In genomic region chr3:87152111-87152738, GRCm38 (mm10) we compare ENCODE assay signal across 10 mouse cellular contexts. TPM values are rescaled to one million over a fixed set of nuclear protein-coding genes. Genes with fewer than 3 reads are reported as not detected.
DNase-seq lines count a peak whose midpoint lies in the region; ATAC-seq and TF ChIP-seq lines count a peak whose summit lies in the region.
"Had no signal": no experiment of that assay in that cellular context is flagged by ENCODE, and none has a peak within 500 bp of the region (broad histone marks: within the 10 kb centered on the region; RNA-seq: fewer than 3 reads in every experiment).

No protein-coding gene starts in this region.

- H3K4me1 ChIP-seq in midbrain, embryonic 10.5 days: peaks cover 77% of the 10 kb centered on the region
- peaks cover 37% of the 10 kb centered on the region for H3K4me1 ChIP-seq in midbrain, postnatal 0 days (ENCODE audit: insufficient read depth, low read length)
- peaks cover 69% of the 10 kb centered on the region for H3K4me1 ChIP-seq in intestine, embryonic 14.5 days (replicated peaks; ENCODE audit: control insufficient read depth, insufficient read depth, low read length)
- H3K4me1 ChIP-seq in stomach, postnatal 0 days (replicated peaks; ENCODE audit: control insufficient read depth, insufficient read depth): peaks cover 10% of the 10 kb centered on the region

- intact Hi-C loops in gastrocnemius, adult 2 months (cut with DNase I): no loop called here

- WGBS in midbrain, embryonic 10.5 days: 85% methylated on average over 4 of the region's 4 CpGs
- WGBS in midbrain, postnatal 0 days: 81% methylated on average over 4 of the region's 4 CpGs
- WGBS in intestine, embryonic 14.5 days: 70% methylated on average over 4 of the region's 4 CpGs
- WGBS in stomach, postnatal 0 days: 72% methylated on average over 4 of the region's 4 CpGs

- peaks cover 32% of the 10 kb centered on the region for H3K36me3 ChIP-seq in midbrain, embryonic 10.5 days
- no peaks in the 10 kb centered on the region for H3K36me3 ChIP-seq in midbrain, postnatal 0 days (ENCODE audit: insufficient read depth, low read length)
- peaks cover 4% of the 10 kb centered on the region; the same call in 1 of the 2 replicates for H3K36me3 ChIP-seq in intestine, embryonic 14.5 days (ENCODE audit: control insufficient read depth, insufficient read depth, low read length)
- H3K36me3 ChIP-seq in stomach, postnatal 0 days (ENCODE audit: control insufficient read depth, insufficient read depth, low read length): no peaks in the 10 kb centered on the region

- no peak overlapping the region for H3K4me2 ChIP-seq in midbrain, postnatal 0 days (ENCODE audit: low read depth, low read length, poor library complexity, severe bottlenecking)
- no peak overlapping the region for H3K4me2 ChIP-seq in intestine, embryonic 14.5 days (ENCODE audit: low read length)
- no peak overlapping the region for H3K4me2 ChIP-seq in stomach, postnatal 0 days (replicated peaks; ENCODE audit: low read depth)

- no peaks in the 10 kb centered on the region for H3K9me3 ChIP-seq in midbrain, embryonic 10.5 days (replicated peaks)
- no peaks in the 10 kb centered on the region for H3K9me3 ChIP-seq in midbrain, postnatal 0 days (ENCODE audit: low read length)
- no peaks in the 10 kb centered on the region for H3K9me3 ChIP-seq in intestine, embryonic 14.5 days (ENCODE audit: control insufficient read depth, low read length)
- H3K9me3 ChIP-seq in stomach, postnatal 0 days (ENCODE audit: control insufficient read depth, low read length): no peaks in the 10 kb centered on the region

- H3K27ac ChIP-seq in gastrocnemius, adult 2 months: peak overlapping the region; percentile 86
- H3K27ac ChIP-seq in midbrain, embryonic 10.5 days (replicated peaks): peak overlapping the region; percentile 62
- H3K27ac ChIP-seq in midbrain, postnatal 0 days (ENCODE audit: low read depth, low read length): no peak overlapping the region
- H3K27ac ChIP-seq in intestine, embryonic 14.5 days (ENCODE audit: low read depth): peak overlapping the region; percentile 99
- peak overlapping the region; percentile 94 for H3K27ac ChIP-seq in stomach, postnatal 0 days (replicated peaks)

- H3K4me3 ChIP-seq in gastrocnemius, adult 2 months: no peak overlapping the region
- no peak overlapping the region for H3K4me3 ChIP-seq in midbrain, embryonic 10.5 days
- H3K4me3 ChIP-seq in midbrain, postnatal 0 days (ENCODE audit: low read depth, low read length): no peak overlapping the region
- H3K4me3 ChIP-seq in intestine, embryonic 14.5 days (ENCODE audit: low read depth, low read length): no peak overlapping the region
- H3K4me3 ChIP-seq in stomach, postnatal 0 days (ENCODE audit: low read depth, low read length): no peak overlapping the region

- H3K27me3 ChIP-seq in midbrain, embryonic 10.5 days (ENCODE audit: low read depth, poor library complexity, severe bottlenecking): no peaks in the 10 kb centered on the region
- H3K27me3 ChIP-seq in midbrain, postnatal 0 days (ENCODE audit: insufficient read depth, low read length): no peaks in the 10 kb centered on the region
- H3K27me3 ChIP-seq in intestine, embryonic 14.5 days (replicated peaks; ENCODE audit: control insufficient read depth, insufficient read depth, low read length): no peaks in the 10 kb centered on the region
- H3K27me3 ChIP-seq in stomach, postnatal 0 days (ENCODE audit: control insufficient read depth, insufficient read depth, low read length): no peaks in the 10 kb centered on the region

- no peak for TF ChIP-seq CTCF in gastrocnemius, adult 2 months (IDR thresholded peaks at IDR 0.05)
- no peak for TF ChIP-seq CTCF in midbrain, postnatal 0 days (IDR thresholded peaks at IDR 0.05)
- no peak for TF ChIP-seq CTCF in stomach, postnatal 0 days (IDR thresholded peaks at IDR 0.05; ENCODE audit: low read depth)

- ATAC-seq in midbrain, postnatal 0 days (ENCODE audit: low FRiP score): no peak
- ATAC-seq in intestine, embryonic 14.5 days (replicated peaks; ENCODE audit: low FRiP score, low TSS enrichment, low read depth): no peak
- ATAC-seq in stomach, postnatal 0 days (ENCODE audit: low FRiP score, low TSS enrichment): no peak
- no peak for ATAC-seq in monocyte, adult 5-6 weeks (replicated peaks; ENCODE audit: insufficient number of reproducible peaks, low FRiP score, low TSS enrichment, poor library complexity, severe bottlenecking)

- DNase-seq in gastrocnemius, adult 2 months: no peak
- no peak for DNase-seq in gastrocnemius, adult 8-10 months (ENCODE audit: low spot score in 2 of 2)
- DNase-seq in midbrain, embryonic 10.5 days (ENCODE audit: low spot score): no peak
- no peak for DNase-seq in midbrain, postnatal 0 days (ENCODE audit: low spot score)
- DNase-seq in intestine, embryonic 14.5 days (ENCODE audit: low spot score): no peak
- no peak for DNase-seq in stomach, postnatal 0 days (ENCODE audit: low spot score)
- DNase-seq in cerebellum, postnatal 14 days: no peak
- DNase-seq: cerebellum, postnatal 36 days had no signal

- no peak for TF ChIP-seq EP300 in stomach, postnatal 0 days (optimal IDR thresholded peaks at IDR 0.05)

- no peak overlapping the region for H3K9ac ChIP-seq in midbrain, postnatal 0 days (replicated peaks; ENCODE audit: low read length, poor library complexity, severe bottlenecking)
- H3K9ac ChIP-seq in intestine, embryonic 14.5 days (ENCODE audit: low read length): no peak overlapping the region
- no peak overlapping the region for H3K9ac ChIP-seq in stomach, postnatal 0 days (ENCODE audit: low read length)

RNA-seq across cellular contexts. Expression of gene Kirrel, which starts 22.3 kb away (rescaled TPM):
- total RNA-seq in gastrocnemius, adult 2 months (2021): 1 to 10 TPM; 4.1 to 5.7 TPM
- 1 to 10 TPM; 1.9 to 4.3 (median 3.0) TPM for total RNA-seq in gastrocnemius, adult 8-10 months (2022)
- polyA plus RNA-seq in midbrain, embryonic 10.5 days (2016; fragmentation: Nextera tagmentation; extraction: Ambion mirVana): 11.2 and 11.6 TPM in 2 replicates
- total RNA-seq in midbrain, postnatal 0 days (2014; rRNA removed): 11.1 and 11.3 TPM in 2 replicates
- 3.3 and 4.0 TPM in 2 replicates for polyA plus RNA-seq in midbrain, postnatal 0 days (2015; fragmentation: Nextera tagmentation; extraction: Ambion mirVana)
- 10.1 and 10.8 TPM in 2 replicates for polyA plus RNA-seq in intestine, embryonic 14.5 days (2014; fragmentation: Nextera tagmentation; extraction: Ambion mirVana)
- polyA plus RNA-seq in stomach, postnatal 0 days (2015; fragmentation: Nextera tagmentation; extraction: Ambion mirVana): 4.1 and 4.5 TPM in 2 replicates
- total RNA-seq in monocyte, adult 5-6 weeks (2017): not detected in 3 replicates
- total RNA-seq: neutrophil, adult 5-6 weeks had no signal
